Comparison of ENCODE assay signal across 8 mouse cellular contexts in genomic region chr5:149439531-149440179, GRCm38 (mm10). TPM values are rescaled to one million over a fixed set of nuclear protein-coding genes. Genes with fewer than 3 reads are reported as not detected.
DNase-seq lines count a peak whose midpoint lies in the region; ATAC-seq lines count a peak whose summit lies in the region.

Gene Tex26 (plus strand): TSS chr5:149439660.

- H3K27ac ChIP-seq in hindbrain, embryonic 13.5 days = peak within 1 kb of the TSS; percentile 98

- intact Hi-C loops in left cerebral cortex, postnatal 14 days (cut with DNase I) = no loop called here

- H3K4me2 ChIP-seq in hindbrain, embryonic 13.5 days = peak within 1 kb of the TSS; percentile 74

- peak; percentile 87 to 91 for DNase-seq in cerebellum, postnatal 10 days
- peak; percentile 37 to 41 for DNase-seq in frontal cortex, postnatal 25 days (ENCODE audit: low spot score in 2 of 2)
- peak; percentile 61 to 70 for DNase-seq in left cerebral cortex, postnatal 14 days (ENCODE audit: low spot score in 2 of 2)
- DNase-seq in right cerebral cortex, postnatal 25 days = peak; percentile 59

- no peaks in the 10 kb centered on the region for H3K36me3 ChIP-seq in erythroblast, embryonic 14.5 days (ENCODE audit: control insufficient read depth)
- no peaks in the 10 kb centered on the region for H3K36me3 ChIP-seq in hindbrain, embryonic 13.5 days

- H3K4me3 ChIP-seq in erythroblast, embryonic 14.5 days (replicated peaks) = peak within 1 kb of the TSS; percentile 56
- H3K4me3 ChIP-seq in hindbrain, embryonic 13.5 days = peak within 1 kb of the TSS; percentile 46

- 0% methylated on average over 25 of the region's 25 CpGs for WGBS in hindbrain, embryonic 13.5 days

- peak within 1 kb of the TSS; percentile 73 for H3K9ac ChIP-seq in hindbrain, embryonic 13.5 days

- H3K9me3 ChIP-seq in erythroblast, embryonic 14.5 days (ENCODE audit: control insufficient read depth, low read length) = no peaks in the 10 kb centered on the region
- no peaks in the 10 kb centered on the region for H3K9me3 ChIP-seq in hindbrain, embryonic 13.5 days

- peaks cover 15% of the 10 kb centered on the region for H3K27me3 ChIP-seq in erythroblast, embryonic 14.5 days (ENCODE audit: control insufficient read depth)
- no peaks in the 10 kb centered on the region for H3K27me3 ChIP-seq in hindbrain, embryonic 13.5 days

- peaks cover 47% of the 10 kb centered on the region for H3K4me1 ChIP-seq in erythroblast, embryonic 14.5 days (ENCODE audit: control insufficient read depth)
- peaks cover 44% of the 10 kb centered on the region for H3K4me1 ChIP-seq in hindbrain, embryonic 13.5 days (replicated peaks)

- no peak for ATAC-seq in erythroblast, adult 5-6 weeks (replicated peaks; ENCODE audit: low FRiP score, poor library complexity, severe bottlenecking)
- ATAC-seq in hindbrain, embryonic 13.5 days (ENCODE audit: low FRiP score) = peak; percentile 90
- peak; percentile 82 for ATAC-seq in megakaryocyte progenitor cell, adult 5-6 weeks (replicated peaks; ENCODE audit: poor library complexity)

RNA-seq across cellular contexts. Expression of gene Tex26, which starts in this region (rescaled TPM):
- not detected in 2 replicates for polyA plus RNA-seq in erythroblast, embryonic 14.5 days (2012)
- total RNA-seq in erythroblast, adult 5-6 weeks (2015; ENCODE audit: low replicate concordance) = not detected in 2 replicates
- not detected in 2 replicates for total RNA-seq in erythroblast, adult 5-6 weeks (2017; ENCODE audit: low replicate concordance)
- 0.93 and 1.5 TPM in 2 replicates for polyA plus RNA-seq in hindbrain, embryonic 13.5 days (2015; fragmentation: Nextera tagmentation; extraction: Ambion mirVana)
- not detected for total RNA-seq in left cerebral cortex, postnatal 14 days (2021)
- not detected in 2 replicates for total RNA-seq in megakaryocyte progenitor cell, adult 5-6 weeks (2015)
- not detected in 2 replicates for total RNA-seq in megakaryocyte progenitor cell, adult 5-6 weeks (2017)

Comparison
In these comparisons a context has a peak if more than half of its experiments do, and no peak if none do; other contexts are left out.
1. Peak in DNase-seq in left cerebral cortex, postnatal 14 days; RNA of the gene not detected or under 1 TPM.
2. Peak in ATAC-seq in megakaryocyte progenitor cell, adult 5-6 weeks; RNA of the gene not detected or under 1 TPM.
3. DNase-seq: peak in every context shown above with its lines; median percentile 89 in cerebellum, postnatal 10 days; 66 in left cerebral cortex, postnatal 14 days; 59 in right cerebral cortex, postnatal 25 days; 39 in frontal cortex, postnatal 25 days.